Mouse (Mus musculus) liver, embryonic 14.5 days (tissue): Measurements from ENCODE around the gene Pbx2.
"Not testable (repeated sequence)": the region's sequence is repeated elsewhere in the genome, so short reads cannot be mapped to it uniquely, and the experiment has no call there.

Experiments used
- CTCF ChIP-seq: IDR thresholded peaks from 2 replicates; pipeline ENCODE4 v1.5.1; 2016; ENCODE audit warnings: antibody characterized with exemption, low read depth, control low read depth
- EP300 ChIP-seq: IDR thresholded peaks from 2 replicates; pipeline ENCODE4 v1.6.1; 2016; ENCODE audit warnings: antibody characterized with exemption, low read depth

- TF ChIP-seq CTCF, EP300: not testable (repeated sequence)
These were observed 47.5 kb upstream of the Pbx2 start for GRCm38 (mm10) chr17:34543567-34543966.
